In the genomic region with DNA sequence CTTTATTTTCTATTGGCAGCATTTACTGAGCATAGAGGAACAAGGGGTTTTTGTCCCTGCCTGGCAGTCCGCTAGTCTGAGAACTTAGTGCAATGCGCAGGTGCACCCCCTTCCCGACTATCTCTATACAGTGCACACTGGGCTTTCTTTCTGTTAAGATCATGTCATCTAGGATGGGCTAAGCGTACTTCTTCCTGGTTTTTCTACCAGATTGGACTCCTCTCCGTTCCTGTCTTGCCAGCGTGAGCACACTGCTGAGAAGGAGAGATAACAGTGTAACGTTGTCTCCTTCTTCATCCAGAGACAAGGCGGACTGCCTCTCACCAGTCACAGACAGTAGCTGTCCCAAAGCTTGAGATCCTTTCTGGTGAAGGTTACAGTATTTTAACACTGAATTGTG, we compare ENCODE assay signal across 14 mouse cellular contexts.
"Had no signal": no experiment of that assay in that cellular context is flagged by ENCODE, and none has a peak within 500 bp of the region (broad histone marks: within the 10 kb centered on the region; RNA-seq: fewer than 3 reads in every experiment).

No protein-coding gene starts in this region.

- H3K4me2 ChIP-seq: intestine, embryonic 15.5 days; midbrain, embryonic 11.5 days had no signal

- H3K27ac ChIP-seq: intestine, embryonic 15.5 days; left cerebral cortex, adult 2 months; limb, embryonic 10.5 days; stomach, postnatal 0 days had no signal

- H3K4me1 ChIP-seq: intestine, embryonic 15.5 days; limb, embryonic 10.5 days had no signal

- H3K4me3 ChIP-seq: intestine, embryonic 15.5 days; left cerebral cortex, adult 2 months; limb, embryonic 10.5 days had no signal

- H3K9ac ChIP-seq: intestine, embryonic 15.5 days had no signal

- H3K27me3 ChIP-seq: intestine, embryonic 15.5 days had no signal

- DNase-seq: kidney, adult 18-20 months; kidney, postnatal 14 days; lung, adult 2 months; lung, postnatal 36 days; right cerebral cortex, adult 18-20 months; right cerebral cortex, postnatal 25 days; thymus, adult 2 months; thymus, postnatal 36 days had no signal

- H3K9me3 ChIP-seq: intestine, embryonic 15.5 days; limb, embryonic 10.5 days had no signal

- ATAC-seq: intestine, embryonic 15.5 days; lung, postnatal 0 days had no signal
